Mouse (Mus musculus): ENCODE measurements around the gene Nagpa. TPM values are rescaled to one million over a fixed set of nuclear protein-coding genes. Genes with fewer than 3 reads are reported as not detected.

Nagpa gene
- polyA plus RNA-seq, 1 experiment: 38.8 TPM

DNA sequence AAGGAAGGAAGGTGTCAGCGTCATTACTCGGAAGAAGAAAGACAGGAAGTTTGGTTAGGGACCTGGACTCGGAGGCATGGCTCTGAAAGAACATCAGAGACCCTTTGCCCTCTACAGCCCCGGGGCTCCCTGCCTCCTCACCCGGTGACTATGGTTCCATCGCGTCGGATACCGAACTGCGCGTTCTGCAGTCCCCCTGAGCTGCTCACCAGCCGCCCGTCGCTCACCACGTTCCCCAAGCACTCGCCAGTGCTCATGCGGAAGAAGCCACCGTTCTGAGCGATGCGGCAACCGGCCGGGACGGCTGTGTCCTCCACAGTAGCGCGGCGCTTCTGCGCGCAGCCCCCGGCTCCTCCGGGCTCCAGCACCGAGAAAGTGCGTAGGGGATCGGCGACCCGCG, 612 bp downstream of the Nagpa start:
- peaks cover 22% of the 10 kb centered on the region; the same call in 1 of the 2 replicates for H3K36me3 ChIP-seq (ENCODE audit: control insufficient read depth, insufficient read depth, low read length)
- peak overlapping the region; percentile 73 for H3K4me3 ChIP-seq (ENCODE audit: low read depth, low read length)
- 0 out of 2 replicates have a peak, but pooled peaks cover 4% of the 10 kb centered on the region for H3K4me1 ChIP-seq (ENCODE audit: control insufficient read depth, insufficient read depth, insufficient read length, low read length)
- no peaks in the 10 kb centered on the region for H3K27me3 ChIP-seq (ENCODE audit: control insufficient read depth, insufficient read depth, low read length)
- no peak for TF ChIP-seq POLR2A (IDR thresholded peaks at IDR 0.05; ENCODE audit: low read depth, low read length)
- no peak for TF ChIP-seq CTCF (IDR thresholded peaks at IDR 0.05; ENCODE audit: extremely low read depth, insufficient read length, insufficient replicate concordance, low read depth, low read length)
- under 1% methylated on average over 36 of the region's 36 CpGs for WGBS
- H3K27ac ChIP-seq (ENCODE audit: insufficient read depth, low read depth, low read length): peak overlapping the region; percentile 1; the same call in 1 of the 2 replicates

DNA sequence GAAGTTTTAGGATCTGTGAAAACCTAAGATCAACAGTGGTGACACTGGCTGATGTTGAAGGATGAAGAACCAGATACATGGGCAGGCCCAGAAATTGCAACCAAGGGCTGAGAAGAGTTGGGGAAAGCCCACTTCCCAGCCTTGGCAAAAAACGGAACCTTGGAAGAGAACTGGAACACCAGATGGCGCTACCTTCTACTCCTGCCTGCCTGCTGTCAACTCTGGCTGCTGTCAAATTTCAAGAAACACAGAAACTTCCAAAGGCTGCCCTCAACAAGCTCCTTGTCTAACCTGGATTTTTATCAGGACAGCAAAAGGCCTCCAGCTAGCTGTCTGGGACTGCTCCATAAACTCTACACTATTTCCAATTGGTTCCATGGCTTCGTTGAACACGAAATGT, 1.1 kb downstream of the Nagpa start:
- H3K36me3 ChIP-seq (ENCODE audit: control insufficient read depth, insufficient read depth, low read length): peaks cover 24% of the 10 kb centered on the region; the same call in 1 of the 2 replicates
- WGBS: 5% methylated on average over 4 of the region's 4 CpGs
- H3K4me1 ChIP-seq (ENCODE audit: control insufficient read depth, insufficient read depth, insufficient read length, low read length): 0 out of 2 replicates have a peak, but pooled peaks cover 4% of the 10 kb centered on the region
- TF ChIP-seq CTCF (IDR thresholded peaks at IDR 0.05; ENCODE audit: extremely low read depth, insufficient read length, insufficient replicate concordance, low read depth, low read length) (peak; percentile 75; the same call in 1 of the 2 replicates), POLR2A (IDR thresholded peaks at IDR 0.05; ENCODE audit: low read depth, low read length) (no peak)
- H3K27ac ChIP-seq (ENCODE audit: insufficient read depth, low read depth, low read length): no peak overlapping the region
- no peaks in the 10 kb centered on the region for H3K27me3 ChIP-seq (ENCODE audit: control insufficient read depth, insufficient read depth, low read length)
- peak overlapping the region; percentile 73 for H3K4me3 ChIP-seq (ENCODE audit: low read depth, low read length)

DNA sequence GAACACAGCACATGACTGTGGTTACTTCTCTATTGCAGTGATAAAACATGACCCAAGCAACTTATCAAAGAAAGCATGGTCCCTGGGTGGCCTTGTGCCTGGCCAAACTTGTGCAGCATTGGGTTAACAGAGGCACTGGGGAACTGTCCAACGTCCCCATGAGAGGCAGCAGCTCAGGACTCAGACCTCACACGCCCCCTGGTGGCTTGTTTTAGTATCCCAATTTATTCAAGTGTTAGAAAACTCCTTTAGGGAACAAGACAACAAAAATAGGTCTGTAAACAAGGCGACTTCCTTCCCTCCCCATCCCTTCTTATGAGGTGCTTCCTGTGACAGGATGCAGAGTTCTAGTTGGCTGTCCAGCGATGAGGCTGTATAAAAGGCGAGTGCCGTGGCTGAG, 8.7 kb downstream of the Nagpa start:
- TF ChIP-seq POLR2A (IDR thresholded peaks at IDR 0.05; ENCODE audit: low read depth, low read length) (no peak), CTCF (IDR thresholded peaks at IDR 0.05; ENCODE audit: extremely low read depth, insufficient read length, insufficient replicate concordance, low read depth, low read length) (peak; percentile 68; the same call in 1 of the 2 replicates)
- 38% methylated on average over 6 of the region's 6 CpGs for WGBS
- Histone ChIP-seq H3K4me3 (ENCODE audit: low read depth, low read length) (no peak overlapping the region), H3K4me1 (ENCODE audit: control insufficient read depth, insufficient read depth, insufficient read length, low read length) (no peaks in the 10 kb centered on the region), H3K36me3 (ENCODE audit: control insufficient read depth, insufficient read depth, low read length) (peaks cover 28% of the 10 kb centered on the region), H3K27ac (ENCODE audit: insufficient read depth, low read depth, low read length) (no peak overlapping the region), H3K27me3 (ENCODE audit: control insufficient read depth, insufficient read depth, low read length) (no peaks in the 10 kb centered on the region)

DNA sequence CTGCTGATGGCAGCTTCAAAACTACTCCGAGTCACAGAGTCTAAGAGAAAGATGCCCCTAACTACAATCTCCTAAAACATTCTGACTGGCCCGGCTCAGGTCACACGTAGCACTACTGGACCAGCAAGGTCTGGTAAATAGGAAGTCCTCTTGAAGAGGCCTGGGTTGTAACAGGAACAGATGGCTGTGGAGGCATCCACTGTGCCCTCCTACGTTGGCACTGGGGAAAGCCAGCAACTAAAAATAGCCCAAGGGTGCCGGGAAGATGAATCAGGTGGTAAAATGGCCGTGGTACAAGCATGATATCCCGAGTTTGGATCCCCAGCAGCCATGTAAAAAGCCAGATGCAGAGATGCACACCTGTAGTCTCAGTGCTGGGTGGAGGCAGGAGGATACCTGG, 17.6 kb downstream of the Nagpa start:
- no peaks in the 10 kb centered on the region for H3K4me1 ChIP-seq (ENCODE audit: control insufficient read depth, insufficient read depth, insufficient read length, low read length)
- no peaks in the 10 kb centered on the region for H3K36me3 ChIP-seq (ENCODE audit: control insufficient read depth, insufficient read depth, low read length)
- TF ChIP-seq CTCF (IDR thresholded peaks at IDR 0.05; ENCODE audit: extremely low read depth, insufficient read length, insufficient replicate concordance, low read depth, low read length) (no peak), POLR2A (IDR thresholded peaks at IDR 0.05; ENCODE audit: low read depth, low read length) (no peak)
- H3K4me3 ChIP-seq (ENCODE audit: low read depth, low read length): no peak overlapping the region
- 66% methylated on average over 7 of the region's 7 CpGs for WGBS
- no peak overlapping the region for H3K27ac ChIP-seq (ENCODE audit: insufficient read depth, low read depth, low read length)
- no peaks in the 10 kb centered on the region for H3K27me3 ChIP-seq (ENCODE audit: control insufficient read depth, insufficient read depth, low read length)

DNA sequence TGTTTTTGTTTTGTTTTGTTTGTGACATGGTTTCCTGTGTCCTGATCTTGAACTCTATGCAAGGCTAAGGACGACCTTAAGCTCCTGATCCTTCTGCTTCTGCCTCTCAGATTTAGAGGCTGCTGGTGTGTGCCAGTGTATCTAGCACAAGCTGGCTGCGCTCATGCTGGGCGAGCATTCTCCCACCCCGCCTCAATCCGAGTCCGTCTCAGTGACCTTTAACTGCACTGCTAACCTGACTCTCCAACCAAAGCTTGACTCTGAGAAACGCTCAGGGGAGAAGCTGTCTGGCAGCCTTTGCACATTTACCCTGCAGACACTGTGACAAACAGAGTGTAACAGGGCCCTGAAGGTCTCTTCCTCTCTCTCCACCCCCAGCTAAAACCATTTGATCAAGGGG, 18.1 kb downstream of the Nagpa start:
- H3K4me3 ChIP-seq (ENCODE audit: low read depth, low read length): no peak overlapping the region
- no peaks in the 10 kb centered on the region for H3K36me3 ChIP-seq (ENCODE audit: control insufficient read depth, insufficient read depth, low read length)
- TF ChIP-seq CTCF (IDR thresholded peaks at IDR 0.05; ENCODE audit: extremely low read depth, insufficient read length, insufficient replicate concordance, low read depth, low read length): no peak
- no peak for TF ChIP-seq POLR2A (IDR thresholded peaks at IDR 0.05; ENCODE audit: low read depth, low read length)
- no peak overlapping the region for H3K27ac ChIP-seq (ENCODE audit: insufficient read depth, low read depth, low read length)
- H3K27me3 ChIP-seq (ENCODE audit: control insufficient read depth, insufficient read depth, low read length): no peaks in the 10 kb centered on the region
- WGBS: 40% methylated on average over 7 of the region's 7 CpGs
- H3K4me1 ChIP-seq (ENCODE audit: control insufficient read depth, insufficient read depth, insufficient read length, low read length): no peaks in the 10 kb centered on the region

DNA sequence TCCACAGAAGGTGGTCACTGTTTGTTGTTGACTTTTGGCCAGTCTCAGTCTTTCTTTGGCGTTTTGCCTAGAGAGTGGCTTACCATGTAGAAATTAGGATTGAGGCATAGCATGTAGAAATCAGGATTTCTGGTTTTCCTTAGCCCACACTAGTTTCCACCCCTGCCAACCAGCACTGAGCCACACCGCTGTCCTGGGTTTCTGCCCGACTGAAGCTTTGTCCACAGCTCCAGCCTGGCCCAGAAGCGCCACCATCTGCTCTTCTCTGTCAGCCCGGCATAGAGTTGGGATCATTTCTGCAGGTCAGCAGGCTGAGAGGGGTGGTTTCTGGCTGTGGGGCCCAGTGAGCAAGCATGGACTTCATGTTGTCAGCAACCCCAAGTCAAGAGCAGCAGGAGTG, 18.9 kb downstream of the Nagpa start:
- WGBS: 75% methylated on average over 5 of the region's 5 CpGs
- H3K4me3 ChIP-seq (ENCODE audit: low read depth, low read length): no peak overlapping the region
- no peaks in the 10 kb centered on the region for H3K4me1 ChIP-seq (ENCODE audit: control insufficient read depth, insufficient read depth, insufficient read length, low read length)
- H3K36me3 ChIP-seq (ENCODE audit: control insufficient read depth, insufficient read depth, low read length): no peaks in the 10 kb centered on the region
- TF ChIP-seq POLR2A (IDR thresholded peaks at IDR 0.05; ENCODE audit: low read depth, low read length) (no peak), CTCF (IDR thresholded peaks at IDR 0.05; ENCODE audit: extremely low read depth, insufficient read length, insufficient replicate concordance, low read depth, low read length) (no peak)
- no peaks in the 10 kb centered on the region for H3K27me3 ChIP-seq (ENCODE audit: control insufficient read depth, insufficient read depth, low read length)
- H3K27ac ChIP-seq (ENCODE audit: insufficient read depth, low read depth, low read length): no peak overlapping the region

DNA sequence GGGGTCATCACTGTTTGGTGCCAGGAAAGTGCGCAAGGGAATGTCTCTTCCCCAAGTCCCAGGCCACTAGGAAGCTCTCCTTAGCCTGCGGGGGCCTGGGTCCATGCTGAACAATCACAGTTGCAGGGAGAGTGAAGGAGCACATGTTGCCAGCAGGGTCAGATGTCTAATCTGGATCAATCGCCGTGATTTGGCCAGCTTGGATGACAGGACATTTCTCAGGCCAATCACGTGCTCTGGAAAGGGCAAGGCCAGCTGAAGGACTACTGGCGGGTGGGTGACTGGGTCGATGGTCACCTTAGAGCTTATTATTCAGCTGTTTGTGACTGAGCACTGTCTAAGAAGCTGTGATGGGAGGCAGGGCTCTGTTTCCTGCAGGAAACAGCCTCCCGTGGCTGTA, 19.7 kb downstream of the Nagpa start:
- Histone ChIP-seq H3K4me3 (ENCODE audit: low read depth, low read length) (no peak overlapping the region), H3K36me3 (ENCODE audit: control insufficient read depth, insufficient read depth, low read length) (no peaks in the 10 kb centered on the region), H3K4me1 (ENCODE audit: control insufficient read depth, insufficient read depth, insufficient read length, low read length) (no peaks in the 10 kb centered on the region), H3K27me3 (ENCODE audit: control insufficient read depth, insufficient read depth, low read length) (no peaks in the 10 kb centered on the region), H3K27ac (ENCODE audit: insufficient read depth, low read depth, low read length) (no peak overlapping the region)
- TF ChIP-seq POLR2A (IDR thresholded peaks at IDR 0.05; ENCODE audit: low read depth, low read length) (no peak), CTCF (IDR thresholded peaks at IDR 0.05; ENCODE audit: extremely low read depth, insufficient read length, insufficient replicate concordance, low read depth, low read length) (no peak)
- WGBS: 41% methylated on average over 8 of the region's 8 CpGs
